Mouse (Mus musculus) mouse trophoblast stem cell (cell line): ENCODE data around the gene Lrrc43.
"Not testable (repeated sequence)": the region's sequence is repeated elsewhere in the genome, so short reads cannot be mapped to it uniquely, and the experiment has no call there.

Experiments used
- in situ Hi-C, 2 experiments: fragments of 300-500 bp; cut with MseI, MboI; formaldehyde crosslinking; loops; 2 replicates in 1 of 2; 3 replicates in 1 of 2; pipeline ENCODE4 v1.15.1; 2025

Gene Lrrc43

GRCm38 (mm10) chr5:123489112-123489785 lies at the start of gene Lrrc43, which contains the start of gene Il31:
TSS of gene Lrrc43 (plus strand) at chr5:123489305.
TSS of gene Il31 (minus strand) at chr5:123489489.
- in situ Hi-C loops = no loop called here

- in situ Hi-C loops = loop anchor here in 1 of 2 experiments (10.0 kb wide), 1 partner anchor 65 kb away; no protein-coding TSS in a partner anchor
These were observed 49.8 kb upstream of the Lrrc43 start for GRCm38 (mm10) chr5:123439312-123439711.

GRCm38 (mm10) chr5:123439941-123440340 lies 49.2 kb upstream of the Lrrc43 start:
- in situ Hi-C loops = loop anchor here (5.0 to 10.0 kb wide), 2 partner anchors 65 to 68 kb away; no protein-coding TSS in a partner anchor

- in situ Hi-C loops = loop anchor here in 1 of 2 experiments (5.0 kb wide), 1 partner anchor 68 kb away; no protein-coding TSS in a partner anchor
These were observed 48.4 kb upstream of the Lrrc43 start for GRCm38 (mm10) chr5:123440664-123441063.

GRCm38 (mm10) chr5:123442283-123442682 lies 46.8 kb upstream of the Lrrc43 start:
- in situ Hi-C loops = loop anchor here in 1 of 2 experiments (5.0 kb wide), 1 partner anchor 70 kb away; no protein-coding TSS in a partner anchor

- in situ Hi-C loops = loop anchor here in 1 of 2 experiments (5.0 kb wide), 1 partner anchor 72 kb away; no protein-coding TSS in a partner anchor
These were observed 45.0 kb upstream of the Lrrc43 start for GRCm38 (mm10) chr5:123444069-123444468.

- in situ Hi-C loops = loop anchor here in 1 of 2 experiments (5.0 kb wide), 2 partner anchors 52 to 73 kb away; no protein-coding TSS in a partner anchor
These were observed 44.2 kb upstream of the Lrrc43 start for GRCm38 (mm10) chr5:123444849-123445334.

GRCm38 (mm10) chr5:123451886-123452285 lies 37.2 kb upstream of the Lrrc43 start:
- in situ Hi-C loops = loop anchor here in 1 of 2 experiments (5.0 kb wide), 1 partner anchor 45 kb away; no protein-coding TSS in a partner anchor

- in situ Hi-C loops = no loop called here
These were observed 27.7 kb upstream of the Lrrc43 start for GRCm38 (mm10) chr5:123461420-123461819.

GRCm38 (mm10) chr5:123464638-123465037 lies 24.5 kb upstream of the Lrrc43 start:
- in situ Hi-C loops = no loop called here

GRCm38 (mm10) chr5:123470784-123471400 lies 18.2 kb upstream of the Lrrc43 start:
- in situ Hi-C loops = no loop called here

GRCm38 (mm10) chr5:123473817-123474216 lies 15.3 kb upstream of the Lrrc43 start:
- in situ Hi-C loops = no loop called here

- in situ Hi-C loops = no loop called here
These were observed 1.3 kb upstream of the Lrrc43 start for GRCm38 (mm10) chr5:123487659-123488395.

- in situ Hi-C loops = no loop called here
These were observed 830 bp downstream of the Lrrc43 start for GRCm38 (mm10) chr5:123489935-123490334.

GRCm38 (mm10) chr5:123499717-123500116 lies 10.6 kb downstream of the Lrrc43 start:
- in situ Hi-C loops = loop anchor here (5.0 kb wide), 2 partner anchors 47 to 52 kb away; no protein-coding TSS in a partner anchor

- in situ Hi-C loops = no loop called here
These were observed 12.9 kb downstream of the Lrrc43 start for GRCm38 (mm10) chr5:123501973-123502372.

- in situ Hi-C loops = no loop called here
These were observed 19.0 kb downstream of the Lrrc43 start for GRCm38 (mm10) chr5:123507936-123508723.

GRCm38 (mm10) chr5:123508921-123509320 lies 19.8 kb downstream of the Lrrc43 start:
- in situ Hi-C loops = no loop called here

GRCm38 (mm10) chr5:123510160-123510559 lies 21.1 kb downstream of the Lrrc43 start, which contains the start of gene B3gnt4:
TSS of gene B3gnt4 (plus strand) at chr5:123510460.
- in situ Hi-C loops = no loop called here

GRCm38 (mm10) chr5:123511426-123511825 lies 22.3 kb downstream of the Lrrc43 start:
- in situ Hi-C loops = not testable (repeated sequence)

- in situ Hi-C loops = no loop called here
These were observed 23.0 kb downstream of the Lrrc43 start for GRCm38 (mm10) chr5:123512102-123512501.
